Mouse (Mus musculus) intestine, postnatal 0 days (tissue): ENCODE data around the gene Olfr804. TPM values are rescaled to one million over a fixed set of nuclear protein-coding genes. Genes with fewer than 3 reads are reported as not detected.

ENCODE experiments used
- ATAC-seq: fragments of 200-750 bp; cut with Nextera tagmentation; 2 replicates; pipeline ENCODE4 v1.8.0; 2017; ENCODE audit warnings: mild to moderate bottlenecking, moderate TSS enrichment, moderate library complexity
- H3K27ac ChIP-seq: fragments of 300-500 bp; sonication (generic); 2 replicates; pipeline ENCODE4 v1.5.1; 2014; ENCODE audit warnings: mild to moderate bottlenecking, low read depth, low read length, moderate library complexity
- H3K27me3 ChIP-seq: fragments of 300-500 bp; sonication (generic); replicated peaks from 2 replicates; pipeline ENCODE4 v1.6.1; 2014; ENCODE audit warnings: low read length, mixed read lengths; ENCODE audit not compliant: control insufficient read depth, insufficient read depth
- H3K36me3 ChIP-seq: fragments of 300-500 bp; sonication (generic); 2 replicates; pipeline ENCODE4 v1.6.1; 2014; ENCODE audit warnings: mild to moderate bottlenecking, moderate library complexity; ENCODE audit not compliant: control insufficient read depth, insufficient read depth
- H3K4me1 ChIP-seq: fragments of 300-500 bp; sonication (generic); replicated peaks from 2 replicates; pipeline ENCODE4 v1.6.1; 2014; ENCODE audit warnings: antibody characterized with exemption, low read length, mixed read lengths; ENCODE audit not compliant: control insufficient read depth, insufficient read depth
- H3K4me2 ChIP-seq: fragments of 300-500 bp; sonication (generic); replicated peaks from 2 replicates; pipeline ENCODE4 v1.6.1; 2014; ENCODE audit warnings: low read depth, mild to moderate bottlenecking, moderate library complexity
- H3K4me3 ChIP-seq: fragments of 300-500 bp; sonication (generic); 2 replicates; pipeline ENCODE4 v1.5.1; 2014; ENCODE audit warnings: low read depth, low read length
- H3K9ac ChIP-seq: fragments of 300-500 bp; sonication (generic); 2 replicates; pipeline ENCODE4 v1.6.1; 2014; ENCODE audit warnings: mild to moderate bottlenecking, low read depth, low read length
- H3K9me3 ChIP-seq: fragments of 300-500 bp; sonication (generic); 2 replicates; pipeline ENCODE4 v1.6.1; 2016; ENCODE audit warnings: mixed run types; ENCODE audit not compliant: control insufficient read depth
- CTCF ChIP-seq: sonication (generic); IDR thresholded peaks from 2 replicates; pipeline ENCODE4 v1.5.1; 2016; ENCODE audit warnings: low read depth, mild to moderate bottlenecking, control low read depth, antibody characterized with exemption, moderate library complexity
- WGBS: fragments of 180-500 bp; shearing (Covaris S2); extraction: QIAGEN DNeasy Blood & Tissue Kit; methylation state at CpG from one replicate; pipeline ENCODE4 v1.1.7; 2014; 5-methylcytosine and 5-hydroxymethylcytosine counted together
- microRNA-seq: library from miRNA; unstranded; fragments of <30 nt; microRNA quantifications from one replicate; pipeline ENCODE4, GENCODE M21; 2016
- polyA plus RNA-seq: library from polyadenylated mRNA; unstranded; fragments of >200 nt; fragmentation: Nextera tagmentation; extraction: Ambion mirVana; gene quantifications from 2 replicates; pipeline ENCODE4 v1.2.1, GENCODE M21; 2015

The Olfr804 gene
- polyA plus RNA-seq, 1 experiment from 2014 or later = not detected

GRCm38 (mm10) chr10:129741821-129742220, 38.8 kb downstream of the Olfr804 start, which contains the start of gene Olfr806:
Olfr806 (minus strand) TSS chr10:129741921.
- no peak for ATAC-seq
- TF ChIP-seq CTCF = no peak
- Histone ChIP-seq H3K4me2 (no peak within 1 kb of the TSS), H3K27ac (no peak within 1 kb of the TSS), H3K27me3 (no peaks in the 10 kb centered on the region), H3K9ac (no peak within 1 kb of the TSS), H3K36me3 (no peaks in the 10 kb centered on the region), H3K4me3 (no peak within 1 kb of the TSS), H3K9me3 (no peaks in the 10 kb centered on the region), H3K4me1 (no peaks in the 10 kb centered on the region)

DNA sequence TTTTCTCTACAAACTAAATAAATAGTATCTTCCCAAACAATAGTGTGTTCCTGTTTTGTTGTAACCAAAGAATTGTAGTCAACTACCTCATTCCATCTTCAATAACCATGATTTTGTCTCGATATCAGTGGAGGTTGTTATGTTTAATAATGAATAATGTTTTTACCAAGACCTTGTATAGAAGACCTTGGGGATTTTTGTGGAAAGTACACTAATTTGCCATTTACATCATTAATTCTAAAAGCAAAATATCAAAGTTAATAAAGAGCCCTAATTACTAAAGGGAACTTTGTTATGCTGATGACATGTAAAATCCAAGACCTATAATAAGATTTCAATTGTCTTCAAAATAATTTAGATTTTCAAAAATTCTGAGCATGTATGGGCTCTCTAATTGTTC, 54.7 kb downstream of the Olfr804 start, which contains the start of gene Olfr807:
Olfr807 (minus strand) TSS at position 101 of the 400 bp plus-strand sequence.
- 84% methylated on average over 1 of the region's 1 CpGs for WGBS
- Histone ChIP-seq H3K4me2 (no peak within 1 kb of the TSS), H3K27ac (no peak within 1 kb of the TSS), H3K27me3 (no peaks in the 10 kb centered on the region), H3K4me1 (no peaks in the 10 kb centered on the region), H3K9ac (no peak within 1 kb of the TSS), H3K4me3 (no peak within 1 kb of the TSS), H3K9me3 (no peaks in the 10 kb centered on the region), H3K36me3 (no peaks in the 10 kb centered on the region)
- no peak for TF ChIP-seq CTCF
- ATAC-seq = no peak

Small RNAs within 50 kb of the gene (microRNA-seq; reads per million reads assigned to microRNA genes)
- gene Gm24485 = not detected

Other genes starting within 250 kb of the Olfr804 start
- gene Olfr787, start 241.3 kb upstream of the Olfr804 start, polyA plus RNA-seq = not detected in 2 replicates
- not detected in 2 replicates for gene Olfr788, start 232.2 kb upstream of the Olfr804 start, polyA plus RNA-seq
- not detected in 2 replicates for gene Olfr789, start 218.5 kb upstream of the Olfr804 start, polyA plus RNA-seq
- not detected in 2 replicates for gene Olfr790, start 204.7 kb upstream of the Olfr804 start, polyA plus RNA-seq
- gene Olfr791, start 181.4 kb upstream of the Olfr804 start, polyA plus RNA-seq = not detected in 2 replicates
- not detected in 2 replicates for gene Olfr792, start 164.0 kb upstream of the Olfr804 start, polyA plus RNA-seq
- gene Olfr794, start 135.6 kb upstream of the Olfr804 start, polyA plus RNA-seq = not detected in 2 replicates
- gene Olfr796, start 90.6 kb upstream of the Olfr804 start, polyA plus RNA-seq = not detected in 2 replicates
- gene Olfr798, start 75.3 kb upstream of the Olfr804 start, polyA plus RNA-seq = not detected in 2 replicates
- gene Olfr799, start 65.7 kb upstream of the Olfr804 start, polyA plus RNA-seq = not detected in 2 replicates
- not detected in 2 replicates for gene Olfr800, start 45.5 kb upstream of the Olfr804 start, polyA plus RNA-seq
- not detected in 2 replicates for gene Olfr801, start 29.3 kb upstream of the Olfr804 start, polyA plus RNA-seq
- gene Olfr802, start 15.0 kb upstream of the Olfr804 start, polyA plus RNA-seq = not detected in 2 replicates
- gene Olfr803, start 8.9 kb upstream of the Olfr804 start, polyA plus RNA-seq = not detected in 2 replicates
- not detected in 2 replicates for gene Olfr805, start 26.2 kb downstream of the Olfr804 start, polyA plus RNA-seq
- gene Olfr806, start 38.7 kb downstream of the Olfr804 start, polyA plus RNA-seq = not detected in 2 replicates
- not detected in 2 replicates for gene Olfr807, start 54.6 kb downstream of the Olfr804 start, polyA plus RNA-seq
- not detected in 2 replicates for gene Olfr808, start 62.3 kb downstream of the Olfr804 start, polyA plus RNA-seq
- not detected in 2 replicates for gene Olfr809, start 71.4 kb downstream of the Olfr804 start, polyA plus RNA-seq
- not detected in 2 replicates for gene Olfr810, start 91.7 kb downstream of the Olfr804 start, polyA plus RNA-seq
- not detected in 2 replicates for gene Olfr811, start 101.2 kb downstream of the Olfr804 start, polyA plus RNA-seq
- gene Olfr812, start 142.9 kb downstream of the Olfr804 start, polyA plus RNA-seq = not detected in 2 replicates
- not detected in 2 replicates for gene Olfr813, start 152.2 kb downstream of the Olfr804 start, polyA plus RNA-seq
- gene Olfr814, start 176.6 kb downstream of the Olfr804 start, polyA plus RNA-seq = not detected in 2 replicates
- gene Olfr815, start 202.7 kb downstream of the Olfr804 start, polyA plus RNA-seq = not detected in 2 replicates
- not detected in 2 replicates for gene Olfr816, start 212.4 kb downstream of the Olfr804 start, polyA plus RNA-seq
- gene Olfr818, start 245.9 kb downstream of the Olfr804 start, polyA plus RNA-seq = not detected in 2 replicates